Mouse (Mus musculus): ENCODE measurements at regions not wholly inside any gene's neighbourhood (a gene's known extent, or its start where the extent isn't known, plus 50 kb on each side); places are given as distances from the start of the nearest gene placed in this dataset.

DNA sequence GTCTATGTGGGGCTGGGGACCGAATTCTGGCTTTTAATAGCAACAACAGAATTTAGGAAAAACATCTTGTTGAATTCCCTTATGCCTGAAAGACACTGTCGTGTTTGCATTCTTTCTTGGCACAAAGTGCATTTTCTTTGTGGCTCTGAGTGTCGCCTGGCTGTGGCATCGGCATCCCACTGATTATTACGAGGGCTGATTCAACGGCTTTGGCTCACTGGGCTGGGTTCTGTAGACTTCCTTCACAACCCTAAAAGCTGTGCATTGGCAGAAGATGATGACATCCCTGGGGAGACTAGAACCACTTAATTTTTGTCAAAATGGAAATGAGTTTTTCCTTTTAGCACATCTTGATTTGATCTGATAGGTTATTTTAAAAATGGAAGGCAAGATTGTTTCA, 179.8 kb upstream of the Zic1 start:
- Histone ChIP-seq H3K9me3 (no peaks in the 10 kb centered on the region), H3K9ac (0 out of 2 replicates have a peak overlapping the region, but pooled peaks have one; percentile 13), H3K36me3 (no peaks in the 10 kb centered on the region), H3K4me1 (replicated peaks) (0 out of 2 replicates have a peak, but pooled peaks cover 3% of the 10 kb centered on the region), H3K27me3 (no peaks in the 10 kb centered on the region), H3K27ac (replicated peaks) (no peak overlapping the region; the same call in 1 of the 2 replicates), H3K4me3 (no peak overlapping the region), H3K4me2 (no peak overlapping the region)
- no peak for ATAC-seq (ENCODE audit: low FRiP score, low read depth)
- WGBS, result 27% methylated on average over 6 of the region's 6 CpGs

GRCm38 (mm10) chr9:91528838-91529475, 163.3 kb upstream of the Zic1 start:
- Histone ChIP-seq H3K4me1 (replicated peaks) (no peaks in the 10 kb centered on the region), H3K36me3 (no peaks in the 10 kb centered on the region), H3K4me2 (no peak overlapping the region), H3K27me3 (no peaks in the 10 kb centered on the region), H3K27ac (replicated peaks) (no peak overlapping the region), H3K4me3 (no peak overlapping the region), H3K9me3 (no peaks in the 10 kb centered on the region), H3K9ac (no peak overlapping the region)
- WGBS, result 73% methylated on average over 3 of the region's 3 CpGs
- ATAC-seq (ENCODE audit: low FRiP score, low read depth), result no peak

GRCm38 (mm10) chr9:91528388-91528787, 162.8 kb upstream of the Zic1 start:
- Histone ChIP-seq H3K27ac (replicated peaks) (no peak overlapping the region), H3K4me3 (no peak overlapping the region), H3K27me3 (no peaks in the 10 kb centered on the region), H3K9me3 (no peaks in the 10 kb centered on the region), H3K4me1 (replicated peaks) (no peaks in the 10 kb centered on the region), H3K9ac (no peak overlapping the region), H3K36me3 (no peaks in the 10 kb centered on the region), H3K4me2 (no peak overlapping the region)
- 62% methylated on average over 5 of the region's 5 CpGs for WGBS
- ATAC-seq (ENCODE audit: low FRiP score, low read depth), result no peak

- Histone ChIP-seq H3K9me3 (no peaks in the 10 kb centered on the region), H3K27ac (replicated peaks) (no peak overlapping the region), H3K4me2 (no peak overlapping the region), H3K36me3 (no peaks in the 10 kb centered on the region), H3K27me3 (no peaks in the 10 kb centered on the region), H3K9ac (no peak overlapping the region), H3K4me1 (replicated peaks) (no peaks in the 10 kb centered on the region), H3K4me3 (no peak overlapping the region)
- 32% methylated on average over 3 of the region's 3 CpGs for WGBS
- ATAC-seq (ENCODE audit: low FRiP score, low read depth), result no peak
These were observed 154.9 kb upstream of the Zic1 start for GRCm38 (mm10) chr9:91520521-91520920.

- no peaks in the 10 kb centered on the region for H3K9me3 ChIP-seq
- no peaks in the 10 kb centered on the region for H3K4me1 ChIP-seq (replicated peaks)
- H3K4me2 ChIP-seq, result no peak overlapping the region
- H3K9ac ChIP-seq, result no peak overlapping the region
- no peak for ATAC-seq (ENCODE audit: low FRiP score, low read depth)
- H3K4me3 ChIP-seq, result no peak overlapping the region
- H3K27ac ChIP-seq (replicated peaks), result no peak overlapping the region
- no peaks in the 10 kb centered on the region for H3K36me3 ChIP-seq
- 53% methylated on average over 3 of the region's 3 CpGs for WGBS
- no peaks in the 10 kb centered on the region for H3K27me3 ChIP-seq
These were observed 144.1 kb upstream of the Zic1 start for GRCm38 (mm10) chr9:91509672-91510071.

DNA sequence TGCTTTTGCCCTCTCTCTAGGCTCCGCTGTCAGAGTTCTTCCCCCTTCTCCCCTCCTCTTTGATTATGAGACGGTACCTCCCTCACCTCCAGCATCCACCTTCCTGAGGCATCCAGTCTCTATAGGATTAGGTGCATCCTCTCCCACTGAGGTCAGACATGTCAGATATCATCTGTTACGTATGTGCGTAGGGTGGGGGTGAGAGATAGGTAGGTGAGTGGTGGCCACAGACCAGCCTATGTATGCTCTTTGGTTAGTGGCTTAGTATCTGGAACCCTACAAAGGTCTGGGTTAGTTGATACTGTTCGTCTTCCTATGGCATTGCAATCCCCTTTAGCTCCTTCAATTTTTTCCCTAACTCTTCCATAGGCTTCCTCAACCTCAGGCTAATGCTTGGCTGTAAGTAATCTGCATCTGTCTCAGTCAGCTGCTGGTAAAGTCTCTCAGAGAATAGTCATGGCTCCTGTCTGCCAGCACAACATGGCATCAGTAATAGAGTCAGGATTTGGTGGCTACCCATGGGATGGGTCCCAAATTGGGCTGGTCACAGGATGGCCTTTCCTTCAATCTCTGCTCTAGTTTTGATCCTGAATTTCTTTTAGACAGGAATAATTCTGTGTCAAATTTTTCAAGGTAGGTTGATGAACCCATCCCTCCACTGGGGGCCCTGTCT, 138.2 kb upstream of the Zic1 start:
- Histone ChIP-seq H3K4me3 (no peak overlapping the region), H3K36me3 (no peaks in the 10 kb centered on the region), H3K9ac (no peak overlapping the region), H3K27me3 (no peaks in the 10 kb centered on the region), H3K4me2 (no peak overlapping the region), H3K4me1 (replicated peaks) (no peaks in the 10 kb centered on the region), H3K27ac (replicated peaks) (no peak overlapping the region), H3K9me3 (no peaks in the 10 kb centered on the region)
- WGBS, result 72% methylated on average over 5 of the region's 5 CpGs
- ATAC-seq (ENCODE audit: low FRiP score, low read depth), result 0 out of 2 replicates have a peak, but pooled peaks have one; percentile 27

DNA sequence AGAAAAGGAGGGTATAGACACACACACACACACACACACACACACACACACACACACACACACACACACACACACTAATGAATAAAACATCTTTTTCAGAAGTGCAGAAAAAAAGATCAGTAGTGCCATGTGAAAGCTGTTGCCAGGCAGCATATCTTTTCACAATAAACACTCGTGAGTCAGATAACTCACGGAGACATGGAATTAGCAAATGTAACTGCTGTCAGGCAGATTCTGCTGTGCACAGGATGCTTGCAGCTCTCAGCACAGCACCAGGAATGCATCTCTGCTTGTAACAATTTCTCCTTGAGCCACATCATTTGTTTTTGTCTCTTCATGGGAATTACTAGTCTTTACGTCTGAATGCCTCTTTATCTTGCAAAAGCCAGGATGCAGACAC, 111.0 kb upstream of the Zic1 start:
- ATAC-seq (ENCODE audit: low FRiP score, low read depth), result no peak

DNA sequence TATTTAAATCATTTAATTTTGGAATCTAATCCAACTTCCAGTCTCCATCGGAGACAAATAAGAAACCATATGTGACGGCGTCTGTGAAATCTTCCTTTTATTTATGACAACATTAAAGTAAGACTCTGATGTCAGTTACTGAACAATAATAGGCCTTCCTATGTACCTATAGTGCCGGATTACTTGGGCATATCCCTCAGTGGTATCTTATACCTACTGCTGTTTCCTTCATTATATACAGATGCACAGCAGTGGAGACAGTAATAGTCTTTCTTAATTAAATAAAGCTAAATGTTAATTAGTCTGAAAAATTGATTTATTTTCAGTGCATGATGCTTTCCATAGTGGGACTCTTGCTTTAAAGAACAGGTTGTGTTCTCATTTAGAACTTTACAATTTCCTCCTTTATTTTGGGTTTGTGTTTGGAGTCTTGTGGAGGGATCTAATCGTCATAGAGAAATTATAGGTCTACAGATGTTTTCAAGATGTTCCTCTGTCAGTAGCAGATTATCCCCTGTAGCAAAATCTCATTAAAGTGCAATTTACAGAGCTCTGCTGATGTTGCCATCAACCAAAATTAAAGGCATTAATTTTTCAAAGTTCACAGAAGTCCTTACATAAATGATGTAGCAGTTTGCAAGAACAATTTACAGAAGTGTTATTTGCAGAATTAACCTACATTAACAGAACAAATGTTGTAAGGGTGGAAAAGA, 97.3 kb upstream of the Zic1 start:
- no peak overlapping the region for H3K4me2 ChIP-seq
- H3K9ac ChIP-seq, result no peak overlapping the region
- no peak overlapping the region for H3K4me3 ChIP-seq
- no peaks in the 10 kb centered on the region for H3K9me3 ChIP-seq
- H3K27me3 ChIP-seq, result no peaks in the 10 kb centered on the region
- WGBS, result 67% methylated on average over 5 of the region's 5 CpGs
- no peaks in the 10 kb centered on the region for H3K36me3 ChIP-seq
- peak; percentile 68; the same call in 1 of the 2 replicates for ATAC-seq (ENCODE audit: low FRiP score, low read depth)
- H3K4me1 ChIP-seq (replicated peaks), result no peaks in the 10 kb centered on the region
- no peak overlapping the region for H3K27ac ChIP-seq (replicated peaks)

More for the DNA sequence above, 111.0 kb upstream of the Zic1 start:
- Histone ChIP-seq H3K27me3 (no peaks in the 10 kb centered on the region), H3K9ac (no peak overlapping the region), H3K36me3 (no peaks in the 10 kb centered on the region), H3K4me3 (no peak overlapping the region), H3K4me1 (replicated peaks) (peaks cover 5% of the 10 kb centered on the region; the same call in 1 of the 2 replicates), H3K4me2 (no peak overlapping the region), H3K27ac (replicated peaks) (peak overlapping the region; percentile 35; the same call in 1 of the 2 replicates), H3K9me3 (no peaks in the 10 kb centered on the region)
- 10% methylated on average over 3 of the region's 3 CpGs for WGBS

DNA sequence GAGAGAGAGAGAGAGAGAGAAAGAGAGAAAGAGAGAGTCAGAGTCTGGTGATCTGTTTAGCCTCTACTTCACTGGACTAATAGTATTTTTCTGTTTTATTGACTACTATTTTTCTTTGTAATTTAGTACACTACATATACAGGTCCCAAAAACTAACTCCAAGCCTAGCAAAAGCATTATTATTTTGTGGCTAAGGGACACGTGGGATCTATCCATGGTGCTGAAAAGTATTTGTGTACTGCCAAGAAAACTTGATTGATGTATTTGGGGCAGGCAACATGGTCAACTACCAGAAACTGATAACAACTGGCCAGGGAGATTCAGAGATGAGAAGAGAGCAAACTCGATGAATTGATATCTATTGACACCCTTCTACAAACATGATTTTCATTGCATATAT, 94.3 kb upstream of the Zic1 start:
- 39% methylated on average over 2 of the region's 2 CpGs for WGBS
- Histone ChIP-seq H3K9me3 (no peaks in the 10 kb centered on the region), H3K27ac (replicated peaks) (no peak overlapping the region), H3K36me3 (no peaks in the 10 kb centered on the region), H3K4me2 (no peak overlapping the region), H3K9ac (no peak overlapping the region), H3K4me1 (replicated peaks) (no peaks in the 10 kb centered on the region), H3K4me3 (no peak overlapping the region), H3K27me3 (no peaks in the 10 kb centered on the region)
- ATAC-seq (ENCODE audit: low FRiP score, low read depth), result no peak

DNA sequence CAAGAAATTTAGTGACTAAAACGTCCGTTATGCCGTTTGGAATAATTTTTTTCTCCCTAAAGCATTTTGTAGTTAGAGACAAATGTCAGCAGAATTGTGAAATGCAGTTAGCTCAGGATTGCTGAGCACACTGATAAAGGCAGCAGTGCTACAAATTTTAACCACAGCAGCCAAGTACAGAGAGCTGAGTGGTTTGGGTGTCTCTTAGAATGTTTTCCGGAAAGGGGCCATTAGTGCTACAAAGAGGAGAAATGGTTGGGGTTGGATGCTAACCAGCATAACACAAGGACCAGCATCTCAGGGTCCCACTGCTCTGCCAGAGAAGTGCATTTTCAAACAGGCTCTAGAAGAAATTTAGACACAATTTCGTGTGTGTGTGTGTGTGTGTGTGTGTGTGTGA, 91.2 kb upstream of the Zic1 start:
- WGBS, result 59% methylated on average over 5 of the region's 5 CpGs
- Histone ChIP-seq H3K4me3 (no peak overlapping the region), H3K4me1 (replicated peaks) (no peaks in the 10 kb centered on the region), H3K36me3 (no peaks in the 10 kb centered on the region), H3K27ac (replicated peaks) (no peak overlapping the region), H3K9me3 (no peaks in the 10 kb centered on the region), H3K9ac (no peak overlapping the region), H3K27me3 (no peaks in the 10 kb centered on the region), H3K4me2 (no peak overlapping the region)
- ATAC-seq (ENCODE audit: low FRiP score, low read depth), result no peak

GRCm38 (mm10) chr9:91456253-91456823, 90.7 kb upstream of the Zic1 start:
- ATAC-seq (ENCODE audit: low FRiP score, low read depth), result no peak
- 45% methylated on average over 1 of the region's 1 CpGs for WGBS
- Histone ChIP-seq H3K4me1 (replicated peaks) (no peaks in the 10 kb centered on the region), H3K36me3 (no peaks in the 10 kb centered on the region), H3K9ac (no peak overlapping the region), H3K4me2 (no peak overlapping the region), H3K9me3 (no peaks in the 10 kb centered on the region), H3K4me3 (no peak overlapping the region), H3K27ac (replicated peaks) (no peak overlapping the region), H3K27me3 (no peaks in the 10 kb centered on the region)

DNA sequence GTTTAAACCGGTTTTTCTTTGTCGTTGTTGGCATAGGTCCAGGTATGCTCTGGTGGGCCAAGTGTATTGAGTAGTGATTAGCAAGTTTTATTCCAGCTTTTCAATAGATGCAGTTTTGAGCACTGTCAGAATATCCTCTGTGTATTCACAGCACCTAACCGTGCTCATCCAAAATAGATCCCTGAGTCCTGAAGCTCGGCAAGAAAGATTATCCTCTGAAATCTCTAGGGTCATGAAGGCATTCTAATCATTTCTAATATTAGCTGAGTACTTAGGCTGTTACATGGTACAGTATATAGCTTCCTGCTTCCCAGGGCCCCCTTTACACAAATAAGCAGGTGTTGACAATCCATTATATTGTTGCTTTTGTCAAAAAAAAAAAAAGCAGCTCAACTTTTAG, 73.5 kb upstream of the Zic1 start:
- no peaks in the 10 kb centered on the region for H3K27me3 ChIP-seq
- H3K4me1 ChIP-seq (replicated peaks), result no peaks in the 10 kb centered on the region
- no peaks in the 10 kb centered on the region for H3K36me3 ChIP-seq
- ATAC-seq (ENCODE audit: low FRiP score, low read depth), result no peak
- H3K9me3 ChIP-seq, result no peaks in the 10 kb centered on the region
- WGBS, result 51% methylated on average over 4 of the region's 4 CpGs
- H3K4me3 ChIP-seq, result no peak overlapping the region
- no peak overlapping the region for H3K27ac ChIP-seq (replicated peaks)
- H3K9ac ChIP-seq, result no peak overlapping the region
- H3K4me2 ChIP-seq, result no peak overlapping the region
